Mouse (Mus musculus) heart, postnatal 10 days (tissue): ENCODE data around the gene Fam149b. TPM values are rescaled to one million over a fixed set of nuclear protein-coding genes. Genes with fewer than 3 reads are reported as not detected.

Source experiments
- DNase-seq, 2 experiments: peaks; one replicate each; pipeline ENCODE4 v3.0.0; 2021
- intact Hi-C: fragments of 180-260 bp; cut with DNase I; formaldehyde crosslinking; loops from one replicate; pipeline ENCODE4 v1.15.1; 2025
- total RNA-seq, 2 experiments: library from RNA; stranded (reverse); gene quantifications; 2 replicates each; pipeline ENCODE4 v1.2.3; 2021

Fam149b gene
- total RNA-seq, 2 experiments from 2014 or later, result 33.9 to 34.6 TPM

DNA sequence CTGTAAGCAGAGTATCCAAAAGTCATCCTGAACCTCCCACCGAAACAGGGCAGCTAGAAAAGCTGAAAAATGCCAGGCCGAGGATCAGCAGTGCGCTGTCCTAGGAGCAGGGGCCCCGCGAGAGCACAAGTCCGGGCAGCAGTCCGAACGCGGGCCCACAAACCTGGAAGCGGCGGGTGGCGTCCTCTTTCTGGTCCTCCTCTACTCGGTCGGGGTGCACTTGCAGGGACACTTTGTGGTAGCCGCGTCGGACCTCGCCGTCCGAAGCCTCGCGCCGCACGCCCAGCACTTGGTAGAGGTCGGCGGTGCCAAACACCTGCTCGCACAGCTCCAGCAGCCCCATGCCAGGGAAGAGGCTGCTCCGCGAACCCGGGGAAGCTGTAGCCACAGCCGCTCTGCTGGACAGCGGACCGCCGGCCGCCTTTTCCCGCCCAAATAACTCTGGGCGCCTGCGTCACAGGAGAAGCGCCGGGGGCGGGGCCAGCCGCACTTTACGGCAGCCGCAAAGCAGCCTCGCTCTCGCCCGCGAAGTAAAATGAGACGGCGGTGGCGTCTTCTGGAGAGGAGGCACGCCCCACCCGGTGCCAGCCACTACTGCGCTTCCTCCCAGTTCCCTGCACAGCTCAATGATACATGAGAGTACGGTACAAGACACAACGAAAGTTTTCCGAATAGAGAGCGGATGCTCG is 40.6 kb downstream of the Fam149b start, which contains the start of gene Dnajc9:
Dnajc9 (minus strand) TSS at position 470 of the 689 bp plus-strand sequence.
- DNase-seq, result peak; percentile 97

DNA sequence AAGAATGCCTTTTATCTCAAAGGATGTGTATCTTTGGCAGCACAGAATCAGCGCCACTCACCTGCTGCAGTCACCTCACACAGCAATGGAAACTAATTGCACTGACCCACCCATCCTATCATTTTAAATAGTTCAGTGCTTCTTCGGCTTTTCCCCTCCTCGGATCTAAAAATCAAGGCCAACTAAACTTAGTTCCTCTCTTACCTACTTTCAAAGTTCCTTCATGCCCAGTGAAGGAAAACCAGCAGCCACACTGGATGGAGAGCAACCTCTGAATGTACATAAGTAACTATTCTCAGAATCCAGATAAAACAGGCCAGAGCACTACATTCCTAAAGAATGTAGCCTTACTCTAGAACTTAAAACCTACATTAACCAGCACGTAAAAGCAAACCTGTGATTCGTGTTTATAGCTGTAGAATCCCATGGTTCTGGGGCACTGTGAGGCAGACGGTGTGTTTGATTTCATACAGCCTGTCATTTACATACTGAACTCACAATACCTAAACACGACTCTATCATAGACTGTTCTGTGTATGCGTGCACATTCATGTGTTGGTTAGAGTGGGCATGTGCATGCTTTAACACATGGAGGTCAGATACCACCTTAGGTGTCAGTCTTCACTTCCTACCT is 41.6 kb downstream of the Fam149b start:
- intact Hi-C loops, result loop anchor here (10.0 kb wide), 1 partner anchor 275 kb away; the partner anchor contains the start of gene Synpo2l
- DNase-seq, result no peak

More for the DNA sequence above, 40.6 kb downstream of the Fam149b start, which contains the start of gene Dnajc9:
- intact Hi-C loops, result no loop called here

DNA sequence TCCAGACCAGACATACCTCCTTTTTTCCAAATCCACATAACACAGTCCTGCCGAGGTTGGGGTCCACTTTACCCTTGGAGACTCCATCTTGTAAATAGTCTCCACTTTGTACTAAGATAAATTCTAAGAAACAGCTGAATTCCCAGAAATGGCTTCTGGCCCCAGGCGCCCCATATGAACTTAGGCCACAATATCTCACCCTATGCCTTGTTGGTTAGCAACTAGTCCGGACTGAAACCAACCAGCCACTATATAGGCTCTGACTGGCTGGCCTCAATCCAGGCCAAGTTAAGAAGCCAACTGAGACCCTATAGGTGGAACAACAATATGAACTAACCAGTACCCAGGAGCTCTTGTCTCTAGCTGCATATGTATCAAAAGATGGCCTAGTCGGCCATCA is 44.4 kb downstream of the Fam149b start:
- DNase-seq, result no peak
- intact Hi-C loops, result loop anchor here (10.0 kb wide), 1 partner anchor 272 kb away; the partner anchor contains the start of gene Synpo2l

DNA sequence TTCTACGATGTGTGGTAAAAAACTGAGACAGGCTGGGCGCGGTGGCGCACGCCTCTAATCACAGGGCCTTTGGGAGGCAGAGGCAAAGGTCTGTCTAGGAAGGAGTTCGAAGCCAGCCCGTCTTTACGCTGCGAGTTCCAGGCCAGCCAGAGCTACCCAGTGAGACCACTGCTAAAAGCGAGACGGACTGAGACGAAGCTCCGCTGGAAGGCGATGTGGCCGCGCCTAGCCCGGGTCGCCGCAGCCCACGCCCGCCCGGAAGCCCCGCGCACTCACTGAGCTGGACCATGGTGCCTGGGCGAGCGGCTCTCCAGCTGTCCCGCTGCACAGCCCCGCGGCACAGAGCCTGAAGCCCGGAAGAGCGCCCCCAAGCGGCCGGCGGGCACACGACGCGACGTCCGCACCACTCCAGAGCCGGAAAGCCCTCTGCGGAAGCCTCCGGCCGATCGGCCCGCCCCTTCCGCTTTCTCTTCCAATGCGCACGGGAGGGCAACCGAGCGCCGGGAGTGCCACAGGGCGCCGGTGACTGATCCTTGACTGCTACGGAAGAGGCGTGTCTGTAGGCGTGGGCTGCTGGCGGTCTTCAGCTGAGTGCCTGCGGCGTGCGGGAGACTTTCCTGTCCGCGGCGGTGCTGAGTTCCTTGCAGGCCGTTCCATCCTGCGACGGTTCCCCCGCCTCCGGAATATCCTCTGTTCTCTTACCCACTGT is 45.4 kb downstream of the Fam149b start, which contains the start of gene Mrps16:
Mrps16 (minus strand) TSS at position 430 of the 709 bp plus-strand sequence.
- intact Hi-C loops, result loop anchor here (10.0 kb wide), 1 partner anchor 271 kb away; the partner anchor contains the start of gene Synpo2l
- DNase-seq, result peak; percentile 96

DNA sequence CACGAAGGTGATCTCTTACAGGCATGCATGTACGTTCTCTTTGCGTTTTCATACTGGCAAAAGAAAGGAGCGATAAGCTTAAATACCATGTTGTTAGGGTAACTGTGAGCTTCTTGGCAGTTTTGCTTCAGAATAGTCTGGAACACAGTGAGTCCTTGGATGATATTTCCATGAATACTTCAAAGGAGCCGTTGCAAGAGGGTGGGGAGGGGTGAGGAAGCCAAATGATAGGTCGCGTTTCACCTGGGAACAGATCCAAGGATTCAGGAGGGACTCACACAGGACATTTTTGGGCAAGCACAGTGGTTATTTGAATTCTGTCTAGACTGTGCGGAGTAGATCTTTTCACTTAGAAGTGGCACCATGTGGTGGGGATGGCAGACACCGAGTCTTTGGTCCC is 49.3 kb downstream of the Fam149b start:
- intact Hi-C loops, result loop anchor here (10.0 kb wide), 1 partner anchor 268 kb away; the partner anchor contains the start of gene Synpo2l
- DNase-seq, result no peak

DNA sequence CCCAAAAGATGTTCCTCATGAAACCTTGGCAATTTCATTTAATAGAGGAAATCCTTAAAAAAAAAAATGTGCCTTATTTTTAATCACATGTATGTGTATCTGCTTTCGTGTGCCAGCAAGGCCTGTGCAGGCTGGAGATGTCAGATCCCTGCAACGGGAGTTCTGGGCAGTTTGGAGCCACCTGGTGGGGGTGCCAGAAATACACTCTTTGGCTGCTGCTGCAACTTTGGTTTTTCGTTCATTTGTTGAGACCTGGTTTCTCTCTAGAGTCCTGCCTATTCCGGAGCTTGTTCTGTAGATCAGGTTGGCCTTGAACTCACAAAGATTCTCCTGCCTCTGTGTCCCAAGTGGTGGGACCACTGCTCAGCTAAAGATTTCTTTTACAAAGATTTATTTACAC is 50.9 kb downstream of the Fam149b start:
- intact Hi-C loops, result loop anchor here (10.0 kb wide), 1 partner anchor 266 kb away; the partner anchor contains the start of gene Synpo2l
- peak in 1 of 2 experiments; percentile 54 for DNase-seq

DNA sequence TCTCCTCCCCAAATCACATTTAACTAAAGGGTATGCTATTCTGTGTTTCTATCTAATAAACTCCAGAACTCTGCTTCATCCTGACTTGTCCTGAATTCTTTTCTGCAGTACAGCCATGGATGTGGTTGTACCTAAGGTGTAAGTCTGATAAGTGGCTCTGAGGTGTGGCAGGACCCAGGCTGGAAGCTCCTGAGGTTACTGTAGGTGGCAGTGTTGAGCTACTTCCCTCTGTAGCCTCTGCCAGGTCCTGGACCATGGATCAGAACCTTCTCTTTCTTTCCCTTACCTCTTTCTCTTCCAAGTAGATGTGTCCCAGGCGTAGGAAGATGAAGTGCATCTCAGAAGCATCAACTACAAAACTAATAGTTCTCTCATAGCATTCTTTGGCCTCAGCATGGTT is 52.1 kb downstream of the Fam149b start:
- DNase-seq, result peak; percentile 49 to 50
- intact Hi-C loops, result loop anchor here (5.0 kb wide), 1 partner anchor 52 kb away; the partner anchor contains the start of gene Cfap70

DNA sequence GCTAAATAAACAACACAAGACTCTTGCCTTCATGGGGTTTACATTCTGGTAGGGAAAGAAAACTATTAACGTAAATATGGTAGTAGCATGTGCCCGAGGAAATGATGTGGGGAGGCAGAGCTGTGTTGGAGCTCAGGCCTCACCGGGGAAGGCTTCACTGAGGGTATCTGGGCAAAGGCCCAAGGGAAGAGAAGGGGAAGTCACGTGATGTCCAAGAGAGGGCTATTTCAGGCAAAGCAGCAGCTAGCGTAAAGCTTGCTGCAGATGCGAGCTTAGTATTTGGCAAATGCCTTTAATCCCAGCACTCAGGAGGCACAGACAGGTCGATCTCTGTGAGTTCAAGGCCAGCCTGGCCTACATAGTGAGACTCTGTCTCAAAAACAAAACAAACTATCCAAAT is 74.3 kb downstream of the Fam149b start:
- DNase-seq, result peak; percentile 18 to 32
- intact Hi-C loops, result no loop called here

DNA sequence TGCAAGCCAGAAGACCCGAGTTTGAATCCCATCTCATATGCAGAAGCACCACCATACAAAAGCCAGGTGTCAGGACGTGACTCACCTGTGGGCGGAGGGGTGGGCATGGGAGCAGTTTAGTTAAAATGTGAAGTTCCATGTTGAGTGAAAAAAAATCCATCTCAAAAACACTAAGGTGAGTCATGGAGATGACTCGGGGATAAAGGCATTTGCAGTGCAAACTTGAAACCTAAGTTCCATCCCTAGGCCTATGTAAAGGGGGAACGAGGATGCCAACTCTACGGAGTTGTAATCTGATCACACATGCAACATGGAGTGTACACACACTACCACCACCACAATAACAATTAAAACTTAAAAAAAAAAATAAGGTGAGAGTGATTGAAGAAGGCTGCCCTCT is 75.1 kb downstream of the Fam149b start:
- DNase-seq, result no peak
- intact Hi-C loops, result no loop called here

DNA sequence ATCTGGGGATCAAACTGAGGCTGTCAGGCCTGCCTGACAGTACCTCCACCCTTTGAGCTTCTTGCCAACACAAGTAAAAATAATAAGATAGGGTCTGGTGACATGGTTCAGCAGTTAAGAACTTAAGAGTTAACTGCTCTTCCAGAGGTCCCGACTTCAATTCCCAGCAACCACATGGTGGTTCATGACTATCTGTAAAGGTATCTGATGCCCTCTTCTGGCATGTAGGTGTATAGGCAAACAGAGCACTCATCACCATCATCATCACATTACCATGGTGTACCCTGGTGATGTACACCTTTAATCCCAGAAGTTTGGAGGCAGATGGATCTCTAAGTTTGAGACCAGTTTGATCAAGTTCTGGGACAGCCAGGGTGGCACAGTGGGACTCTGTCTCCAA is 80.6 kb downstream of the Fam149b start:
- no peak for DNase-seq
- intact Hi-C loops, result no loop called here

DNA sequence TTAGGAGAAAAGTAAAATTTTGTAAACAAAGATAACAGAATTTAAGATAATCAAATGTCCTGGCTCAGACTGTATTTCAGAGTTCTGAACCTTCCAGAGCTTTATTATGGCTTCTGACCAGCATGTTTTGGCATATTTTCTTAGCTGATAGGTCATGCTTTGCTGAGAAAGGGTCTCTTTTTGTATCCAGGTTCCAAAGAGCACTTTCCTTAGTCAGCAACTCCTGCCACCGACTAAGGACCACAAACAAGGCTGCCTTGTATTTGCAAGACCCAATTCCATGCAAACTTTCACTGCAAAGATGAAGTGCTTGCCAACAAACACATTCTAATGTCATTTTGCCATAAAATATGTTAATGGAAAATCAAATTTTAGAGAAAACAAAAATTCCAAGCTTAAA is 81.9 kb downstream of the Fam149b start:
- intact Hi-C loops, result no loop called here
- DNase-seq, result no peak

DNA sequence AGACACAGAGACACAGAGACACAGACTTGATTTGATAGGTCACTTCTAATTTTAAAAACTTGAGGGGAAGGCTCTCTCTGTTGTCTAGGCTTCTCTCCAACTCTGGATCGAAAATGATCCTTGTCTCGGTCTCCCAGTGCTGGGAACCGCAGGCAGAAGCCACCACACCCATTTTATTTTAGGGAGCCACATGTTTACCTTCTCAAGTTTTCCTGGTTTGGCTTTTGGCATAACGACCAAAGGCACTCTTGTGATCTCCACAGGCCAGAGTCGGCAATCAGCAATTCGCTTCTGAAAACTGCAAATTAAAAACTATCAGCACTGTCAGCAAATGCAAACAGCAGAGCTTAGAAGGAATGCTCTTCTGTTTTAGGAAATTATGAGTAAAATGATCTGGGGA is 83.8 kb downstream of the Fam149b start:
- no peak for DNase-seq
- intact Hi-C loops, result no loop called here

DNA sequence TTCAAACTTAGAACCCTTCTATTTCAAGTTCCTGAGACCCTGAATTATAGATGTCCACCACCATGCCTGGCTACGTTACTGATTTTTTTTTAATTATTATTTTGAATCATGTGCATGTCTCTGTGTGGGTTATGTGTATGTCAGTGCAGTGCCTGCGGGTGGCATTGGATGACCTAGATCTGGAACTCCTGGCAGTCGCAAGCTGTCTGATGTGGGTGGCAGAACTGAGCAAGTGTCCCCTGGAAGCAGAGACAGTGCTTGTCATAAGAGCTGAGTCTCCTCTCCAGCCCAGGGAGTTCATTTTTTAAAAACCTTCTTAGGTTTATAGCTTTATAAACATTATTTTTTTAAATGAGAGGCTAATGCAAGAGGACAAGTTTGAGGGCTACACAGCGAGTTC is 84.5 kb downstream of the Fam149b start:
- DNase-seq, result no peak
- intact Hi-C loops, result no loop called here

Other genes starting within 250 kb of the Fam149b start
- gene Saysd1, start 209.6 kb upstream of the Fam149b start, total RNA-seq, result 1 to 10 TPM; 2.5 to 2.8 TPM
- gene Kcnk5, start 166.4 kb upstream of the Fam149b start, total RNA-seq, result 1 to 10 TPM; 1.1 to 1.4 TPM
- not detected for gene Kcnk16, start 79.0 kb upstream of the Fam149b start, total RNA-seq
- gene Nudt13, start 53.5 kb upstream of the Fam149b start, total RNA-seq, result 10 to 100 TPM; 23.3 to 27.0 TPM
- gene Ecd, start within 50 bp of the Fam149b start, total RNA-seq, result 10 to 100 TPM; 31.4 to 31.8 TPM
- gene Dnajc9, start 40.7 kb downstream of the Fam149b start, total RNA-seq, result 10 to 100 TPM; 19.7 to 24.5 TPM
- 10 to 100 TPM; 71.5 to 72.4 TPM for gene Mrps16, start 45.5 kb downstream of the Fam149b start, total RNA-seq
- gene Cfap70, start 104.1 kb downstream of the Fam149b start, total RNA-seq, result under 1 TPM in 1 of 2 experiments, not detected in 1; 0.77 TPM
- 10 to 100 TPM; 61.5 to 66.1 TPM for gene Anxa7, start 132.0 kb downstream of the Fam149b start, total RNA-seq
- gene Mss51, start 148.7 kb downstream of the Fam149b start, total RNA-seq, result under 1 TPM; 0.60 to 0.69 TPM
- gene Ppp3cb, start 198.4 kb downstream of the Fam149b start, total RNA-seq, result 10 to 100 TPM; 67.4 to 70.1 TPM